Mouse (Mus musculus) bone marrow, adult 2 months (tissue): ENCODE measurements around the gene Obox6.

Experiments used
- CTCF ChIP-seq: fragments of 200-500 bp; IDR thresholded peaks from 2 replicates; pipeline ENCODE4 v1.5.1; 2011; ENCODE audit warnings: low read length, control low read depth; ENCODE audit not compliant: control insufficient read depth, insufficient read depth
- POLR2A ChIP-seq: fragments of 200-500 bp; IDR thresholded peaks from 2 replicates; pipeline ENCODE4 v1.6.1; 2011; ENCODE audit warnings: low read depth, mild to moderate bottlenecking, control low read depth, low read length, borderline replicate concordance; ENCODE audit not compliant: control insufficient read depth

DNA sequence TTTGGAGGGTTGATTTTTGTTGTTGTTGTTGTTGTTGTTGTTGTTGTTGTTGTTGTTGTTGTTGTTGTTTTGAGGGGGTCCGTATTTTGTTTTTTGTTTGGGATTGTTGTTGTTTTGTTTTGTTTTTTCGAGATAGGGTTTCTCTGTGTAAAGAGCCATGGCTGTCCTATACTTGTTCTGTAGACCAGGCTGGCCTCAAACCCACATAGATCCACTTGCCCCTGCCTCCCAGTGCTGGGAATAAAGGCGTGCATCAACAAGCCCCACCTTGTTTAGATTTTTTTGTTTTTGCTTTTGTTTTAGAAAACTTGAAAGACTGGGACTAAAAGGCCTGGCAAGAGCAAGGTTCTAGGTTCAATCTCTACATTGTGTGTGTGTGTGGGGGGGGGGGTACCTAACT is 42.4 kb upstream of the Obox6 start:
- TF ChIP-seq POLR2A (no peak), CTCF (no peak)
